In the genomic region with DNA sequence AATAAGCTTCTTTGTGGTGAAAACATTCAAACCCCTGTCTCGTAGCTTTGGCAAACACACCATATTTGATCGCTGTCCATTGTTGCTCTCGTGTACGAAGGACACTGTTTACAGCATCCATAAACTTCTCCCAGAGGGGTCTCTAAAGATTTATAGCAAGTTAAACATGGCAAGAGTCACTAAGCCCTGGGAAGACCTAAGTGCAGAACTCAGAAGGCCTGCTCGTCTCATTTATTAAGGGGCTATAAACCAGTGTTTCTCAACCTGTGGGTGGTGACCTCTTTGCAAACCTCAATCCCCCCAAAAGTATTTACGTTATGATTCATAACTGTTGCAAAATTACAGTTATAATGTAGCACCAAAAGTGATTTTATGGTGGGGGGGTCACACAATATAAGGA, we compare ENCODE assay signal across 22 mouse cellular contexts.
DNase-seq lines count a peak whose midpoint lies in the region; ATAC-seq and TF ChIP-seq lines count a peak whose summit lies in the region.
"Had no signal": no experiment of that assay in that cellular context is flagged by ENCODE, and none has a peak within 500 bp of the region (broad histone marks: within the 10 kb centered on the region; RNA-seq: fewer than 3 reads in every experiment).

No protein-coding gene starts in this region.

- no peak for DNase-seq in kidney, adult 18-20 months
- DNase-seq in gastrocnemius, postnatal 25 days: no peak
- DNase-seq: adrenal gland, adult 2 months; adrenal gland, postnatal 10 days; adrenal gland, postnatal 25 days; cerebellum, adult 11 months; cerebellum, adult 18-20 months; cerebellum, adult 8-10 months; cerebellum, adult 9-11 months; cerebellum, postnatal 14 days; cerebellum, postnatal 36 days; forebrain, postnatal 0 days had no signal

- H3K9ac ChIP-seq in neural tube, embryonic 14.5 days (replicated peaks; ENCODE audit: low read depth, low read length): no peak overlapping the region
- H3K9ac ChIP-seq in neural tube, embryonic 15.5 days (replicated peaks): no peak overlapping the region
- H3K9ac ChIP-seq in intestine, embryonic 15.5 days: no peak overlapping the region
- no peak overlapping the region for H3K9ac ChIP-seq in intestine, postnatal 0 days (ENCODE audit: low read depth, low read length)
- H3K9ac ChIP-seq: embryonic facial prominence, embryonic 13.5 days; embryonic facial prominence, embryonic 15.5 days; forebrain, embryonic 13.5 days; forebrain, embryonic 15.5 days; forebrain, postnatal 0 days had no signal

- ATAC-seq in neural tube, embryonic 14.5 days (ENCODE audit: low read depth): 0 out of 2 replicates have a peak, but pooled peaks have one; percentile 41
- ATAC-seq in neural tube, embryonic 15.5 days (ENCODE audit: low FRiP score): no peak
- ATAC-seq in intestine, embryonic 15.5 days: peak; percentile 82
- peak; percentile 31; the same call in 1 of the 2 replicates for ATAC-seq in intestine, postnatal 0 days
- ATAC-seq: forebrain, embryonic 13.5 days; forebrain, embryonic 15.5 days; forebrain, postnatal 0 days had no signal

- no peaks in the 10 kb centered on the region for H3K27me3 ChIP-seq in neural tube, embryonic 14.5 days (ENCODE audit: control insufficient read depth, insufficient read depth, low read length)
- H3K27me3 ChIP-seq in neural tube, embryonic 15.5 days (replicated peaks): no peaks in the 10 kb centered on the region
- H3K27me3 ChIP-seq in intestine, embryonic 15.5 days (replicated peaks): no peaks in the 10 kb centered on the region
- H3K27me3 ChIP-seq in intestine, postnatal 0 days (replicated peaks; ENCODE audit: control insufficient read depth, insufficient read depth, low read length): no peaks in the 10 kb centered on the region
- H3K27me3 ChIP-seq: embryonic facial prominence, embryonic 13.5 days; embryonic facial prominence, embryonic 15.5 days; forebrain, embryonic 13.5 days; forebrain, embryonic 15.5 days had no signal

- H3K36me3 ChIP-seq in neural tube, embryonic 14.5 days (ENCODE audit: control insufficient read depth, insufficient read depth, low read length): no peaks in the 10 kb centered on the region
- no peaks in the 10 kb centered on the region for H3K36me3 ChIP-seq in neural tube, embryonic 15.5 days
- H3K36me3 ChIP-seq in intestine, embryonic 15.5 days: no peaks in the 10 kb centered on the region
- no peaks in the 10 kb centered on the region for H3K36me3 ChIP-seq in intestine, postnatal 0 days (ENCODE audit: control insufficient read depth, insufficient read depth)
- H3K36me3 ChIP-seq: embryonic facial prominence, embryonic 13.5 days; embryonic facial prominence, embryonic 15.5 days; forebrain, embryonic 10.5 days; forebrain, embryonic 15.5 days had no signal

- H3K4me2 ChIP-seq in neural tube, embryonic 14.5 days (ENCODE audit: low read depth, low read length): no peak overlapping the region
- H3K4me2 ChIP-seq in neural tube, embryonic 15.5 days: no peak overlapping the region
- no peak overlapping the region for H3K4me2 ChIP-seq in intestine, embryonic 15.5 days (replicated peaks)
- no peak overlapping the region for H3K4me2 ChIP-seq in intestine, postnatal 0 days (replicated peaks; ENCODE audit: low read depth)
- H3K4me2 ChIP-seq: embryonic facial prominence, embryonic 13.5 days; embryonic facial prominence, embryonic 15.5 days; forebrain, embryonic 13.5 days; forebrain, embryonic 15.5 days had no signal

- H3K4me1 ChIP-seq in neural tube, embryonic 14.5 days (ENCODE audit: control insufficient read depth, insufficient read depth, low read length): no peaks in the 10 kb centered on the region
- no peaks in the 10 kb centered on the region for H3K4me1 ChIP-seq in neural tube, embryonic 15.5 days
- no peaks in the 10 kb centered on the region for H3K4me1 ChIP-seq in intestine, embryonic 15.5 days (replicated peaks)
- H3K4me1 ChIP-seq in intestine, postnatal 0 days (replicated peaks; ENCODE audit: control insufficient read depth, insufficient read depth, low read length): 0 out of 2 replicates have a peak, but pooled peaks cover 3% of the 10 kb centered on the region
- H3K4me1 ChIP-seq: embryonic facial prominence, embryonic 13.5 days; embryonic facial prominence, embryonic 15.5 days; forebrain, embryonic 13.5 days; forebrain, embryonic 15.5 days had no signal

- no peaks in the 10 kb centered on the region for H3K9me3 ChIP-seq in neural tube, embryonic 14.5 days (ENCODE audit: control insufficient read depth, low read length)
- no peaks in the 10 kb centered on the region for H3K9me3 ChIP-seq in neural tube, embryonic 15.5 days (replicated peaks)
- no peaks in the 10 kb centered on the region for H3K9me3 ChIP-seq in intestine, embryonic 15.5 days
- H3K9me3 ChIP-seq in intestine, postnatal 0 days (ENCODE audit: control insufficient read depth): no peaks in the 10 kb centered on the region
- H3K9me3 ChIP-seq: embryonic facial prominence, embryonic 13.5 days; embryonic facial prominence, embryonic 15.5 days; forebrain, embryonic 10.5 days; forebrain, embryonic 13.5 days; forebrain, embryonic 15.5 days had no signal

- WGBS in neural tube, embryonic 14.5 days: 19% methylated on average over 6 of the region's 6 CpGs
- WGBS in neural tube, embryonic 15.5 days: 29% methylated on average over 6 of the region's 6 CpGs
- WGBS in intestine, embryonic 15.5 days: 33% methylated on average over 6 of the region's 6 CpGs
- WGBS in intestine, postnatal 0 days: 16% methylated on average over 6 of the region's 6 CpGs

- no peak for TF ChIP-seq CTCF in intestine, postnatal 0 days (IDR thresholded peaks at IDR 0.05; ENCODE audit: low read depth)

- no peak overlapping the region for H3K27ac ChIP-seq in neural tube, embryonic 14.5 days (ENCODE audit: low read depth, low read length)
- no peak overlapping the region for H3K27ac ChIP-seq in neural tube, embryonic 15.5 days (replicated peaks)
- no peak overlapping the region for H3K27ac ChIP-seq in intestine, embryonic 15.5 days
- no peak overlapping the region for H3K27ac ChIP-seq in intestine, postnatal 0 days (ENCODE audit: low read depth, low read length)
- H3K27ac ChIP-seq: embryonic facial prominence, embryonic 13.5 days; embryonic facial prominence, embryonic 15.5 days; forebrain, embryonic 10.5 days; forebrain, embryonic 13.5 days; forebrain, embryonic 15.5 days had no signal

- H3K4me3 ChIP-seq in neural tube, embryonic 14.5 days (ENCODE audit: low read depth, low read length): no peak overlapping the region
- no peak overlapping the region for H3K4me3 ChIP-seq in neural tube, embryonic 15.5 days (replicated peaks)
- H3K4me3 ChIP-seq in intestine, embryonic 15.5 days (replicated peaks): no peak overlapping the region
- no peak overlapping the region for H3K4me3 ChIP-seq in intestine, postnatal 0 days (ENCODE audit: low read depth, low read length)
- H3K4me3 ChIP-seq: embryonic facial prominence, embryonic 13.5 days; embryonic facial prominence, embryonic 15.5 days; erythroblast, embryonic 14.5 days; forebrain, embryonic 10.5 days; forebrain, embryonic 13.5 days; forebrain, embryonic 15.5 days had no signal
